Mouse (Mus musculus) gastrocnemius, postnatal 25 days (tissue): ENCODE results near the gene Erich6b. TPM values are rescaled to one million over a fixed set of nuclear protein-coding genes. Genes with fewer than 3 reads are reported as not detected.

Source experiments
- DNase-seq: peaks from one replicate; pipeline ENCODE4 v3.0.0; 2022
- total RNA-seq, 2 experiments: library from RNA; stranded (reverse); gene quantifications; 1 replicate in 1 of 2; 2 replicates in 1 of 2; pipeline ENCODE4 v1.2.3; 2021

The Erich6b gene
- total RNA-seq, 2 experiments from 2014 or later = not detected

GRCm38 (mm10) chr14:75707771-75708170, 65.7 kb downstream of the Erich6b start:
- no peak for DNase-seq

GRCm38 (mm10) chr14:75708986-75709385, 66.9 kb downstream of the Erich6b start:
- no peak for DNase-seq

GRCm38 (mm10) chr14:75711731-75712130, 69.7 kb downstream of the Erich6b start:
- no peak for DNase-seq

- no peak for DNase-seq
These were observed 70.6 kb downstream of the Erich6b start for GRCm38 (mm10) chr14:75712687-75713086.

- no peak for DNase-seq
These were observed 71.6 kb downstream of the Erich6b start for GRCm38 (mm10) chr14:75713661-75714060.

GRCm38 (mm10) chr14:75716410-75716809, 74.4 kb downstream of the Erich6b start:
- DNase-seq = no peak

Other genes with a start within 250 kb of the Erich6b start
- under 1 TPM; 0.05 to 0.16 TPM for gene Siah3, start 186.3 kb upstream of the Erich6b start, total RNA-seq
- gene Spert, start 49.1 kb upstream of the Erich6b start, total RNA-seq = not detected
- 1 to 10 TPM; 7.3 to 7.6 TPM for gene Cog3, start 112.3 kb downstream of the Erich6b start, total RNA-seq
- gene Slc25a30, start 144.8 kb downstream of the Erich6b start, total RNA-seq = 1 to 10 TPM; 7.1 to 7.2 TPM
- 1,000 to 10,000 TPM; 2,961 to 2,964 TPM for gene Tpt1, start 202.8 kb downstream of the Erich6b start, total RNA-seq